Mouse (Mus musculus) frontal cortex, postnatal 10 days (tissue): ENCODE measurements around the gene Cdadc1.
A peak's percentile ranks its signal among the peaks of the same experiment; 100 is the strongest.
"Not testable (repeated sequence)": the region's sequence is repeated elsewhere in the genome, so short reads cannot be mapped to it uniquely, and the experiment has no call there.

ENCODE experiments used
- DNase-seq, 2 experiments: peaks; one replicate each; pipeline ENCODE4 v3.0.0; 2022; ENCODE audit warnings: low spot score in 2 of 2, mixed read lengths in 1 of 2

Cdadc1 gene

GRCm38 (mm10) chr14:59597398-59598259, at the start of gene Cdadc1:
Cdadc1 (minus strand) TSS chr14:59597959.
- DNase-seq = peak; percentile 92 to 95

GRCm38 (mm10) chr14:59646826-59647697, 49.3 kb upstream of the Cdadc1 start:
- DNase-seq = no peak

- DNase-seq = no peak
Measured at GRCm38 (mm10) chr14:59644896-59645295, 47.1 kb upstream of the Cdadc1 start.

- no peak for DNase-seq
Measured at GRCm38 (mm10) chr14:59644166-59644565, 46.4 kb upstream of the Cdadc1 start.

GRCm38 (mm10) chr14:59643582-59643981, 45.8 kb upstream of the Cdadc1 start:
- DNase-seq = no peak

GRCm38 (mm10) chr14:59641856-59642255, 44.1 kb upstream of the Cdadc1 start:
- DNase-seq = no peak

- no peak for DNase-seq
Measured at GRCm38 (mm10) chr14:59638906-59639703, 41.3 kb upstream of the Cdadc1 start.

- DNase-seq = no peak
Measured at GRCm38 (mm10) chr14:59633988-59634387, 36.2 kb upstream of the Cdadc1 start.

- DNase-seq = no peak
Measured at GRCm38 (mm10) chr14:59633295-59633898, 35.6 kb upstream of the Cdadc1 start.

GRCm38 (mm10) chr14:59632067-59632466, 34.3 kb upstream of the Cdadc1 start:
- DNase-seq = no peak

GRCm38 (mm10) chr14:59630096-59630495, 32.3 kb upstream of the Cdadc1 start:
- no peak for DNase-seq

- DNase-seq = no peak
Measured at GRCm38 (mm10) chr14:59629308-59629707, 31.5 kb upstream of the Cdadc1 start.

GRCm38 (mm10) chr14:59627823-59628222, 30.1 kb upstream of the Cdadc1 start:
- DNase-seq = peak in 1 of 2 experiments; percentile 38

- no peak for DNase-seq
Measured at GRCm38 (mm10) chr14:59627142-59627680, 29.5 kb upstream of the Cdadc1 start.

GRCm38 (mm10) chr14:59626711-59627110, 29.0 kb upstream of the Cdadc1 start:
- no peak for DNase-seq

- no peak for DNase-seq
Measured at GRCm38 (mm10) chr14:59625806-59626364, 28.1 kb upstream of the Cdadc1 start.

- DNase-seq = peak; percentile 38 to 67
Measured at GRCm38 (mm10) chr14:59625158-59625805, 27.5 kb upstream of the Cdadc1 start, which contains the start of gene Shisa2. Shisa2 (plus strand) TSS chr14:59625308.

GRCm38 (mm10) chr14:59624326-59624885, 26.6 kb upstream of the Cdadc1 start:
- no peak for DNase-seq

GRCm38 (mm10) chr14:59616802-59617201, 19.0 kb upstream of the Cdadc1 start:
- DNase-seq = no peak

GRCm38 (mm10) chr14:59614149-59614548, 16.4 kb upstream of the Cdadc1 start:
- not testable (repeated sequence) for DNase-seq
